Mouse (Mus musculus) megakaryocyte-erythroid progenitor cell, adult 5-6 weeks (primary cell): ENCODE data around the gene Golga7b. TPM values are rescaled to one million over a fixed set of nuclear protein-coding genes. Genes with fewer than 3 reads are reported as not detected.

Source experiments
- ATAC-seq: replicated peaks from 2 replicates; pipeline ENCODE4 v1.8.0; 2016; ENCODE audit warnings: mild to moderate bottlenecking, inconsistent platforms; ENCODE audit not compliant: severe bottlenecking, poor library complexity, low FRiP score, low TSS enrichment
- total RNA-seq, 2 experiments: library from RNA; stranded (forward) in 1 of 2; stranded (reverse) in 1 of 2; fragments of 200-1000, 215-1000 nt in 1 of 2; fragments of >200 nt in 1 of 2; fragmentation: Nextera tagmentation in 1 of 2; gene quantifications; 2 replicates each; pipeline ENCODE4 v1.2.3; 2014 to 2017

Gene Golga7b
- total RNA-seq, 2 experiments from 2014 or later, result not detected

GRCm38 (mm10) chr19:42290954-42291661 is 43.7 kb downstream of the Golga7b start:
- no peak for ATAC-seq

GRCm38 (mm10) chr19:42292106-42292505 is 44.7 kb downstream of the Golga7b start:
- no peak for ATAC-seq

- no peak for ATAC-seq
These were observed 45.8 kb downstream of the Golga7b start for GRCm38 (mm10) chr19:42293216-42293615.

GRCm38 (mm10) chr19:42303210-42303813 is 55.9 kb downstream of the Golga7b start:
- ATAC-seq, result no peak

GRCm38 (mm10) chr19:42304506-42304905 is 57.1 kb downstream of the Golga7b start:
- no peak for ATAC-seq

GRCm38 (mm10) chr19:42305746-42306145 is 58.4 kb downstream of the Golga7b start:
- no peak for ATAC-seq

GRCm38 (mm10) chr19:42306202-42306601 is 58.8 kb downstream of the Golga7b start:
- no peak for ATAC-seq

GRCm38 (mm10) chr19:42307019-42307418 is 59.6 kb downstream of the Golga7b start:
- ATAC-seq, result peak; percentile 30; the same call in 1 of the 2 replicates

- no peak for ATAC-seq
These were observed 61.6 kb downstream of the Golga7b start for GRCm38 (mm10) chr19:42308931-42309330.

- ATAC-seq, result no peak
These were observed 64.0 kb downstream of the Golga7b start for GRCm38 (mm10) chr19:42311332-42311731.

- ATAC-seq, result no peak
These were observed 64.8 kb downstream of the Golga7b start for GRCm38 (mm10) chr19:42312191-42312590.

- no peak for ATAC-seq
These were observed 67.8 kb downstream of the Golga7b start for GRCm38 (mm10) chr19:42315070-42315679.

- peak; percentile 82 for ATAC-seq
These were observed 68.5 kb downstream of the Golga7b start for GRCm38 (mm10) chr19:42315914-42316313.

- ATAC-seq, result no peak
These were observed 69.2 kb downstream of the Golga7b start for GRCm38 (mm10) chr19:42316525-42316924.

GRCm38 (mm10) chr19:42316998-42317397 is 69.6 kb downstream of the Golga7b start:
- ATAC-seq, result no peak

GRCm38 (mm10) chr19:42317648-42318425 is 70.5 kb downstream of the Golga7b start:
- no peak for ATAC-seq
